Mouse (Mus musculus): ENCODE results near the gene Acvr1b. TPM values are rescaled to one million over a fixed set of nuclear protein-coding genes. Genes with fewer than 3 reads are reported as not detected.

Acvr1b gene
- polyA plus RNA-seq (2014; fragmentation: Illumina TruSeq; extraction: RNeasy Lipid Tissue Mini Kit (QIAGEN cat#74804); ENCODE audit: low read depth, low replicate concordance), result 3.3 TPM

GRCm38 (mm10) chr15:101173421-101174211 lies at the start of gene Acvr1b:
Gene Acvr1b, plus strand, starts transcription at chr15:101174067.

GRCm38 (mm10) chr15:101128181-101129089 lies 45.4 kb upstream of the Acvr1b start, which contains the start of gene Acvrl1:
Gene Acvrl1, plus strand, starts transcription at chr15:101128522.

GRCm38 (mm10) chr15:101224006-101224906 lies 50.4 kb downstream of the Acvr1b start, which contains the start of gene Grasp:
Gene Grasp, plus strand, starts transcription at chr15:101224188.

GRCm38 (mm10) chr15:101253886-101254795 lies 80.3 kb downstream of the Acvr1b start, which contains the start of gene Nr4a1:
Gene Nr4a1, plus strand, starts transcription at chr15:101254269.

Other genes with a start within 250 kb of the Acvr1b start
- not detected for gene Gm47841, start 126.7 kb upstream of the Acvr1b start, polyA plus RNA-seq (2014; fragmentation: Illumina TruSeq; extraction: RNeasy Lipid Tissue Mini Kit (QIAGEN cat#74804); ENCODE audit: low read depth, low replicate concordance)
- gene Fignl2, start 95.5 kb upstream of the Acvr1b start, polyA plus RNA-seq (2014; fragmentation: Illumina TruSeq; extraction: RNeasy Lipid Tissue Mini Kit (QIAGEN cat#74804); ENCODE audit: low read depth, low replicate concordance), result 1.4 TPM
- not detected for gene Ankrd33, start 58.3 kb upstream of the Acvr1b start, polyA plus RNA-seq (2014; fragmentation: Illumina TruSeq; extraction: RNeasy Lipid Tissue Mini Kit (QIAGEN cat#74804); ENCODE audit: low read depth, low replicate concordance)
- 0.24 TPM for gene Acvrl1, start 45.5 kb upstream of the Acvr1b start, polyA plus RNA-seq (2014; fragmentation: Illumina TruSeq; extraction: RNeasy Lipid Tissue Mini Kit (QIAGEN cat#74804); ENCODE audit: low read depth, low replicate concordance)
- gene Grasp, start 50.1 kb downstream of the Acvr1b start, polyA plus RNA-seq (2014; fragmentation: Illumina TruSeq; extraction: RNeasy Lipid Tissue Mini Kit (QIAGEN cat#74804); ENCODE audit: low read depth, low replicate concordance), result not detected
- gene Nr4a1, start 80.2 kb downstream of the Acvr1b start, polyA plus RNA-seq (2014; fragmentation: Illumina TruSeq; extraction: RNeasy Lipid Tissue Mini Kit (QIAGEN cat#74804); ENCODE audit: low read depth, low replicate concordance), result 6.3 TPM
- 1.5 TPM for gene Atg101, start 110.2 kb downstream of the Acvr1b start, polyA plus RNA-seq (2014; fragmentation: Illumina TruSeq; extraction: RNeasy Lipid Tissue Mini Kit (QIAGEN cat#74804); ENCODE audit: low read depth, low replicate concordance)
- not detected for gene 6030408B16Rik, start 119.1 kb downstream of the Acvr1b start, polyA plus RNA-seq (2014; fragmentation: Illumina TruSeq; extraction: RNeasy Lipid Tissue Mini Kit (QIAGEN cat#74804); ENCODE audit: low read depth, low replicate concordance)
- gene Krt80, start 196.1 kb downstream of the Acvr1b start, polyA plus RNA-seq (2014; fragmentation: Illumina TruSeq; extraction: RNeasy Lipid Tissue Mini Kit (QIAGEN cat#74804); ENCODE audit: low read depth, low replicate concordance), result not detected
- not detected for gene Krt7, start 237.0 kb downstream of the Acvr1b start, polyA plus RNA-seq (2014; fragmentation: Illumina TruSeq; extraction: RNeasy Lipid Tissue Mini Kit (QIAGEN cat#74804); ENCODE audit: low read depth, low replicate concordance)

All from liver, adult 10 weeks (tissue).